Mouse (Mus musculus) urinary bladder, adult 18-20 months (tissue): ENCODE data around the gene Ccser2.
A peak's percentile ranks its signal among the peaks of the same experiment; 100 is the strongest.
"Not testable (repeated sequence)": the region's sequence is repeated elsewhere in the genome, so short reads cannot be mapped to it uniquely, and the experiment has no call there.

Experiments used
- DNase-seq, 2 experiments: peaks; one replicate each; pipeline ENCODE4 v3.0.0; 2022; ENCODE audit warnings: low spot score in 2 of 2, mixed read lengths in 2 of 2

Ccser2 gene

DNA sequence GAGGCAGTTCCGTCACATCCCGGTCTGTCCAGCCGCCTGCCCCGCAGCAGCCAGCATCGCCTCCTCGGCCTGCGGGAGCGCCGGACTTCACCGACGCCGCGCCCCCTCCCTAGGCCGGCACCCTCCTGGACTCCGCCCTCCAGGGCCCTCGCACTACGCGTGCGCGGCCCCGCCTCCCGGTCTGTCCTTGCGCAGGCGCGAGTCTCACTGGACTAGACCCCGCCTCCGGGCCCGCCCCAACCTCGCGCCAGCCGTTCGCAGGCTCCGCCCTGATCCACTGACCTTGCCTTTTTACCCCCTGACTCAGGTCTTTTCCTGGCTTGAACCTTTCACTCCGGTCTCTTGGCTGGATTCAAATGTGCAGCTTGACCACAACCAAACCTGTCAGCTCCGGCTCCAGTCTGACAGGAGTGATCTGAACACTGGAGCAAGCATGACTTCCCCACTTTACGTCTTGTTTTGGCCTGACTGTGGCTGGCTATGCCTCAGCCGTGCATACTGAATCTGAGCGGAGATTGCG lies at the start of gene Ccser2:
Gene Ccser2 (minus strand): TSS at position 150 of the 520 bp plus-strand sequence.
- peak; percentile 98 to 100 for DNase-seq

- DNase-seq = no peak
These were observed 47.3 kb upstream of the Ccser2 start for GRCm38 (mm10) chr14:37015894-37016293.

- no peak for DNase-seq
These were observed 45.1 kb upstream of the Ccser2 start for GRCm38 (mm10) chr14:37013644-37014043.

DNA sequence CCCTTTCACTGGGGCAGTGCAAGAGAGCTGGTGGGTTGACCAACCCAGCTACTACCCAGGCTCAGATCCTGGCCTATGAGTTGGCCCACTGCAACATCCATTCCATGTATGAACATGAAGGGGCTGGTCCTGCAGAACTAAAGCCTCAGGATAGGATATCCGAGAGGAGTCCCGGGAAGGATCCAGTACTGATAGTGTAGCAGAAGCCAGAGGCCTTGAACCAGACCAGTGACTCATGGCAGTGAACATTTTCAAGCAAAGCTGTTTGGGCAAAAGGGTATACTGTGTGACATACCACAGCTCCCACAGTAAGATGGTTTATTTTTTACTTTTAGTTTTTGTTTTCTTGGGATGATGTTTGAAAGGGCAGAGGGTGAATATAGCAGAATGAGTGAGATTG lies 41.1 kb upstream of the Ccser2 start:
- no peak for DNase-seq

DNA sequence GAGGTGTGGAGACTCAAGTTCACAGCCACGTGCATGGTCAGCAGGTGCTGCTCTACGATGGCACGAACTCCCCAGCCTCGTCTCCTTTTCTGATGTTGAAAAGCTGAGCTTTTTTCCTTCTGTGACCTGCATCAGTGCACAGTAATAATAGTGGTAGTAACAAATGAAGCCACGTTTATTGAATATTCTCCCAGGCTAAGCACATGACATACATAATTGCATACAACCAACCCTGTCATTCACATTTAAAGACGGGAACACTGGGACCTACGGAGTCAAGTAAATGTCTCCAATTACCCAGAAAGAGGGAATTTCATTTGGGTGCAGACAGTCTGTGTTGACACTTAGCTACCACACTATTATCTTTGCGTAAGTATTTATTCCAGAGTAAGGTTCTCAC lies 37.9 kb upstream of the Ccser2 start:
- DNase-seq = no peak

DNA sequence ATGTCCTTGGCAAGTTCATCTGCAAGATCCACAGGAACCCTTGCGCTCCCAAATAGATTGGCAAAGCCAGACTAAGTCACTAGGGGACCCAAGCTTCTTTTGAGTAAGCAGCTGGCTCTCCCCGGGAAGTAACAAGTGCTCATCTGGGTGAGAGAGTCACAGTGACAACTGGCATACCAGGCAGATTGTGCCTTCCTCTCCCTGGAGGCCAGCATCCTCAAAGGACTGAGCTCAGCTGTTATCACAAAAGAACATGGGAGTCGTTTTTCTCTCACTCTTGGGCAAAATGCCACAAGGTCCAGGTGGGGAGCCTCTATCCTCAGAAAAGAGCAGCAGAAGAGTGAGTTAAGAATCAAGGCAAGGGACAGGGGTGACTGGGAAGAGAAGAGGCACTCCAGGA lies 37.3 kb upstream of the Ccser2 start:
- DNase-seq = no peak

GRCm38 (mm10) chr14:37003431-37004095 lies 35.0 kb upstream of the Ccser2 start:
- no peak for DNase-seq

DNA sequence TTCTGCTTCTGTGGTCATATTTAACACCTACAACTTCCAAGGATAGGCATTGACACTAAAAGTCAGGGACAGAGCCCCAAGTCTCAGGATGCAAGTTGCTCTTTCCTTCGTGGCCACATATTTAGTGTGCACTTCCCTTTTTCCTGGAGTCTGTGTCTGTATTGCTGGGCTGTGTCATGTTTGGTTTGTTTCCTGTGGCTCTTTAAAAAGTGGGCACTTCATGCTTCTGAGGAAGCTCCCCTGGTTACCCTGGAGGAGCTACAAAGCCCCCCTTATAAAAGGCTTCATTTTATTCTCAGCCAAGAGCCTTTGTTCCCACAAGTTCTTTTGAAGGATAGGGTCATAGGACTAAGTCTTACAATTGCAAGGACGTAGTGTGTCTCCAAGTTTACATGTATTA lies 34.3 kb upstream of the Ccser2 start:
- no peak for DNase-seq

GRCm38 (mm10) chr14:37000780-37001179 lies 32.2 kb upstream of the Ccser2 start:
- not testable (repeated sequence) for DNase-seq

DNA sequence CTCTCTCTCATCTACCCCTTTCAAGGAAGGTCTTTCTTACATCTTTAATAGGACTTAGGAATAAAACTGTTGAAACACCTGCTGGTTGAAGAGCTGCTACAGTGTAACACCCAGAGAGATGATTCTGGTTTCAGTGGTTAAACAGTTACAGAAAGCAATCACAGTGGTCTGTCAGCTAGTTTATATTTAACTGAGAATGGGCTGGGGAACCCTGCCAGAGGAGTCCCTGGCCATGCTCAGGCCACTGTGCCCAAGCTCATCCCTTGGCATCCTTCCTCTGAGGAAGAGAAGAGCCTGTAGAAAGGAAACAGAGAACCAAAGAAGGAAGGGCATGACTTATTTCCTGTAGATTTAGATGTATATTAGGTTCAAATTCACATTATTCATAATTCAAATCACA lies 21.2 kb upstream of the Ccser2 start:
- DNase-seq = no peak

GRCm38 (mm10) chr14:36985693-36986092 lies 17.1 kb upstream of the Ccser2 start:
- no peak for DNase-seq

- no peak for DNase-seq
These were observed 6.4 kb upstream of the Ccser2 start for GRCm38 (mm10) chr14:36975019-36975418.

DNA sequence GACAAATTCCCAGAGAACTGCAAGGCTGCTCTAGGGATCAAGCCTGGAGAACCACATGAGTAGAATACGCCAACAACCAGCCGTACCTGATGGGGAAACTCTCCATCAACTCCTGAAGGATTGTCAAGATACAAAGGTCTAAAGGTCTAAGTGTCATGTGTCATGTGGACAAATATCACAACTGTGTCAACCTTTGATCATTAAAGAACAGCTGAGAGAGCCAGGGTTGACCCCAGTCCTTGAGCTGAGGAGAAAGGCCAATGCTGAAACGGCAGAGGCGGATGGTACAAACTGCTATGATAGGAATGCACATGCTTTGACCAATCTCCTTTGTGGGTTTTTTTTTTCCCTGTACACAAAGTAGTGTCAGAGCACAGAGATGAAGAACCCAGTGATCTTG lies 2.6 kb upstream of the Ccser2 start:
- DNase-seq = no peak

- no peak for DNase-seq
These were observed 1.4 kb upstream of the Ccser2 start for GRCm38 (mm10) chr14:36969861-36970420.

DNA sequence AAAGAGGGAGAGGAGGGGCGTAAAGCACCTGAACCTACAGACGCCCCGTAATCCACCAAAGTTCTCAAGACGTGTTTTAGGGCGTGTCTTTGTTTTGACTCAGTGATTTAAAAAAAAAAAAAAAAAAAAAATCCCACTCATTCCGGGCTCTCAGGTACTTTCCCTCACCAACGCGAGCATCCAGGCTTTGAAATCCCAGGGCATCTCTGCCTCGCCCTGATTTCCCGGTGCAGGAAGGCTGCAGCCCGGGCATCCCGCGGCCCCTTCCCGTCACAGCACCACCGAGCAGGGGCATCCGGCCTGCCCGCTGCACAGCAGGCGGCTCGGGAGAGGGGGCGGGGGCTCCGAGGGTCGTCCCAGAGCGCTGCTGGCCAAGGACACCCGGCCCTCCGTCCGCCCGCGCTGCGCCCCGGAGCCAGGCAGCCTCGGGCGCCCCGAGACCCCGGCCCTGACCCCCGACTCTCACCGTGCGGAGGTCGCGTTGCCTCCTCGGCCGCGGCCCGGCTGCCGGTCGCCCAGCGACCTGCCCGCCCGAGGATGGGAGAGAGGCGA lies 425 bp downstream of the Ccser2 start:
- no peak for DNase-seq

DNA sequence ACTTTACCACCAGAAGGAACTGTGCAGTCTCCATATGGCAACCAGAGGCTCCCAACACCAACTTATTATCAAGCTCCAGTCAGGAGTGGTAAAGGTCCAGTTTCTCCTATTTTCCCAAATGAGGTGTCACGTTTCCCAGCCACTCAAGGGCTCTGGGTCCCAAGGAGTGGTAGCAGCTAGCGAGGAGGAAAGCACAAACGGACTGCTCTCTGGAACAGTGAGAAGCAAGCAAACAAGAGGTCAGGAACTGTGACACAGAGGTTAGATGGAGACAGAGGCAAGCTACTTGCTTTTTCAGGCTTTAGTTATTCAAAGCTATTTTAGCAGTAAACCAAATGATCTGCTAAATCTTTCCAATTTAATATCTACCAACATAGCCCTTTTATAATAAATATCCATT lies 3.2 kb downstream of the Ccser2 start:
- no peak for DNase-seq

DNA sequence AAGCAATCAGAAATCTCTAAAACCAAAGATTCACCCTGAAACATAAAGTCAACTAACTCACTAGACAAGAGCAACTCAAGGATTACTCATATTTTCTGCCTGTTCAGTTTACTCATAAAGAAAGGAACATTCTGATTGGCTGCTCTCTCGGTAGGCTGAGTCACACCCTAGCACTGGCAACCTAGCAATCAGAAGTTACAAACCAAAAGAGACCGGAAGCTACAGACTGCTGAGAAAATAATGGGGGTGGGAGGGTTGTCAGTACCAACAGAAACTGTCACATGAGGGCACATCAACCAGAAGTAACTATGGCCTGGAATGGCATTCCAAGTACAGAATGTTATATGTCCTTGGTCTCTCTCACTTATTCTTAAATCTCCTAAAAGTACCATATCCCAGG lies 6.1 kb downstream of the Ccser2 start:
- no peak for DNase-seq

- no peak for DNase-seq
These were observed 10.9 kb downstream of the Ccser2 start for GRCm38 (mm10) chr14:36957719-36958118.

DNA sequence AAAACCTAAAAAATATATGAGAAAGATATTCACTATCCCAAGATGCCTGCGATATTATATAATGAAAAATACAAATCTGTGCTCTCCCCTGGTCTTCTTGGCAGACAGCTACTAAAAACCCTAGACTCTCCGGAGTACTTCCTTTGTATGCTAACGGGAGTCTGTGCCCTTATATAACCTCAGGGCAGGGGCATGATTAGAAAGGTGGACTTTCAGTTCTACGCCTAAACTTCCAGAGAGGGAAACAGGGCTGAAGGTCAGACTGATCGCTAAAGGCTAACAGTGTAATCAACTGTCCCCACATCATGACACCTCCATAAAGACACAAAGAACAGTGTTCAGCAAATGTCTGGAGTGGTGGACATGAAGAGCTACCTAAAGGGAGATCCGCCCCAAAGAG lies 11.3 kb downstream of the Ccser2 start:
- no peak for DNase-seq

- DNase-seq = no peak
These were observed 11.9 kb downstream of the Ccser2 start for GRCm38 (mm10) chr14:36956717-36957116.

DNA sequence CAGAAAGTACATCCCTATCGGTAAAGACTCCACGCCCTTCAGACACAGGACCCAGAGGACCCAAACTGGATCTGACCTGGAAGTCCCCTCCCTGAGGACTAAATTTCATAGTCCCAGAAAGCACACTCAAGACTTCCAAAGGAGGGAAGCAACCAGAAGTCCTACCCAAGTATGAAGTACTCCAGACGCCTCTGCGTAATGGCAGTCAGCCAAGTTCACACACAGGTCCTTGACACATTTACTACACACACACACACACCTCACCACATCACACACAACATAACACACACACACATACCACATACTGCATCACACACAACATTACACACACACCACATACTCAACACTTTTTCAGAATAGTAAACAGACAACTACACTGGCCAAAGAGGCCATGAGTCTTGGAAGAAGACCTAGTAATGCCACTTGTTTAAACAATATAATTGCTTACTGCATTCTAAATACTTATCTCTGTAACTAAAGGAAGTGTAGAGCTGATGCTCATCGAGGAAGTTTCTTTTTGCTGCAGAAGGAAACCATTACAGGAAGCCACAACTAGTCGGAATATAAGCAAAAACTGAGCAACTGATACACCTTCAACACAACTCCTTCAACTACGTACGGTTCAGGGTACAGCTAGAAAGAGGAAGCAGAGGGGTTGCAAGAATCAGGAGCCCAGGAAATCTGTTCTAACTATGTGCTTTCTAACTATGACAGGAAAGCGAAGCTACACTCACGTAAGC lies 15.7 kb downstream of the Ccser2 start:
- DNase-seq = no peak

DNA sequence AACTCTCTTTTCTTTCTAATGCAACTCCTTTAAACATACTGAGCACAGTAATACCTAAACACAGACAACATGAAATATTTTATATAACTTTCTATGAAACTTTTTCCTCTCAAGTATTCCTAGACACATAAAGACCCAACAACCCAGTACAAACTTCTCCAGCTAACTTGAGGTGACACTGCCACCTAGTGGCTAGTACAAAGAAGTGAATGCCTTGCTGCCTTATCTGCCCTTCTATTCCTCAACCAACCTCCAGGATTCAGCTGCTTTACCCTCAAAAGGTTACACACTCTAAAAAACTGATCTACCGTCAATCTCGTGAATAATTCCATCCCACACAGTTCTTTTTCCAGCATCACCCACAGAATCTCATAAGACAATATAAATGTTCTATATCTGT lies 16.4 kb downstream of the Ccser2 start:
- no peak for DNase-seq

- no peak for DNase-seq
These were observed 25.9 kb downstream of the Ccser2 start for GRCm38 (mm10) chr14:36942716-36943115.
